Mouse (Mus musculus) heart, postnatal 25 days (tissue): ENCODE measurements around the gene Chfr. TPM values are rescaled to one million over a fixed set of nuclear protein-coding genes. Genes with fewer than 3 reads are reported as not detected.

Experiments
- DNase-seq: peaks from one replicate; pipeline ENCODE4 v3.0.0; 2022; ENCODE audit warnings: low spot score
- intact Hi-C: fragments of 180-260 bp; cut with DNase I; formaldehyde crosslinking; loops from one replicate; pipeline ENCODE4 v1.15.1; 2025
- total RNA-seq, 2 experiments: library from RNA; stranded (reverse); gene quantifications; 2 replicates each; pipeline ENCODE4 v1.2.3; 2021

Chfr gene
- total RNA-seq, 2 experiments from 2014 or later, result 14.8 to 17.1 TPM

- intact Hi-C loops, result no loop called here
- DNase-seq, result no peak
These were observed 84.7 kb downstream of the Chfr start for GRCm38 (mm10) chr5:110220331-110220730.

Other genes starting within 250 kb of the Chfr start
- gene Gm15446, start 212.4 kb upstream of the Chfr start, total RNA-seq, result 1 to 10 TPM; 3.7 to 5.1 TPM
- gene Zfp932, start 139.3 kb upstream of the Chfr start, total RNA-seq, result 1 to 10 TPM; 5.7 to 9.6 TPM
- gene Gm17655, start 63.3 kb upstream of the Chfr start, total RNA-seq, result 1 to 10 TPM; 1.2 to 2.6 TPM
- not detected for gene Gm35315, start 41.4 kb upstream of the Chfr start, total RNA-seq
- gene Plcxd1, start 35.9 kb upstream of the Chfr start, total RNA-seq, result not detected
- 10 to 100 TPM; 27.6 to 31.0 TPM for gene Gtpbp6, start 27.6 kb upstream of the Chfr start, total RNA-seq
- gene Zfp605, start 25.8 kb upstream of the Chfr start, total RNA-seq, result 1 to 10 TPM; 2.7 to 3.1 TPM
- 10 to 100 TPM; 46.2 to 47.0 TPM for gene Golga3, start 40.9 kb downstream of the Chfr start, total RNA-seq
- 10 to 100 TPM; 25.8 to 29.3 TPM for gene Ankle2, start 95.2 kb downstream of the Chfr start, total RNA-seq
- gene Pgam5, start 134.1 kb downstream of the Chfr start, total RNA-seq, result 10 to 100 TPM; 30.2 to 34.7 TPM
- gene Pxmp2, start 150.3 kb downstream of the Chfr start, total RNA-seq, result 10 to 100 TPM; 95.2 to 96.5 TPM
- 1 to 10 TPM; 1.8 to 2.3 TPM for gene Pole, start 150.5 kb downstream of the Chfr start, total RNA-seq
- gene P2rx2, start 207.4 kb downstream of the Chfr start, total RNA-seq, result not detected
- gene Lrcol1, start 208.9 kb downstream of the Chfr start, total RNA-seq, result not detected